Mouse (Mus musculus): Measurements from ENCODE around the gene Pde4a. TPM values are rescaled to one million over a fixed set of nuclear protein-coding genes. Genes with fewer than 3 reads are reported as not detected.

Gene Pde4a
- polyA plus RNA-seq, 1 experiment from 2014 or later, result 7.0 TPM

- H3K4me1 ChIP-seq (replicated peaks; ENCODE audit: control insufficient read depth, insufficient read depth, low read length), result peaks cover 10% of the 10 kb centered on the region; the same call in 1 of the 2 replicates
- no peaks in the 10 kb centered on the region for H3K9me3 ChIP-seq (ENCODE audit: control insufficient read depth, low read length)
- no peak overlapping the region for H3K27ac ChIP-seq (ENCODE audit: low read depth, low read length)
- peak; percentile 59 for DNase-seq (ENCODE audit: low spot score)
- under 1% methylated on average over 72 of the region's 72 CpGs for WGBS
- peak overlapping the region; percentile 54 for H3K4me2 ChIP-seq (ENCODE audit: low read depth, low read length, severe bottlenecking)
- ATAC-seq (replicated peaks; ENCODE audit: low FRiP score), result no peak
- H3K36me3 ChIP-seq (ENCODE audit: control insufficient read depth, insufficient read depth, low read length), result no peaks in the 10 kb centered on the region
- no peak overlapping the region; the same call in 1 of the 2 replicates for H3K9ac ChIP-seq (ENCODE audit: low read length)
- peak overlapping the region; percentile 25 for H3K4me3 ChIP-seq (ENCODE audit: low read depth, low read length)
- H3K27me3 ChIP-seq (ENCODE audit: control insufficient read depth, insufficient read depth, low read length), result peaks cover 70% of the 10 kb centered on the region
Observed at GRCm38 (mm10) chr9:21244428-21245112, 79.1 kb downstream of the Pde4a start.

- Histone ChIP-seq H3K27me3 (ENCODE audit: control insufficient read depth, insufficient read depth, low read length) (peaks cover 75% of the 10 kb centered on the region), H3K36me3 (ENCODE audit: control insufficient read depth, insufficient read depth, low read length) (no peaks in the 10 kb centered on the region), H3K4me3 (ENCODE audit: low read depth, low read length) (peak overlapping the region; percentile 25), H3K9me3 (ENCODE audit: control insufficient read depth, low read length) (no peaks in the 10 kb centered on the region), H3K4me2 (ENCODE audit: low read depth, low read length, severe bottlenecking) (peak overlapping the region; percentile 54), H3K27ac (ENCODE audit: low read depth, low read length) (no peak overlapping the region), H3K9ac (ENCODE audit: low read length) (no peak overlapping the region; the same call in 1 of the 2 replicates), H3K4me1 (replicated peaks; ENCODE audit: control insufficient read depth, insufficient read depth, low read length) (peaks cover 10% of the 10 kb centered on the region; the same call in 1 of the 2 replicates)
- DNase-seq (ENCODE audit: low spot score) (no peak), ATAC-seq (replicated peaks; ENCODE audit: low FRiP score) (no peak)
- WGBS, result 1% methylated on average over 16 of the region's 16 CpGs
Observed at GRCm38 (mm10) chr9:21245113-21245487, 79.6 kb downstream of the Pde4a start.

GRCm38 (mm10) chr9:21246342-21246741 is 80.8 kb downstream of the Pde4a start:
- Histone ChIP-seq H3K4me1 (replicated peaks; ENCODE audit: control insufficient read depth, insufficient read depth, low read length) (peaks cover 10% of the 10 kb centered on the region; the same call in 1 of the 2 replicates), H3K9me3 (ENCODE audit: control insufficient read depth, low read length) (no peaks in the 10 kb centered on the region), H3K27ac (ENCODE audit: low read depth, low read length) (no peak overlapping the region), H3K4me3 (ENCODE audit: low read depth, low read length) (no peak overlapping the region), H3K36me3 (ENCODE audit: control insufficient read depth, insufficient read depth, low read length) (no peaks in the 10 kb centered on the region), H3K4me2 (ENCODE audit: low read depth, low read length, severe bottlenecking) (no peak overlapping the region), H3K27me3 (ENCODE audit: control insufficient read depth, insufficient read depth, low read length) (peaks cover 82% of the 10 kb centered on the region), H3K9ac (ENCODE audit: low read length) (no peak overlapping the region)
- 55% methylated on average over 1 of the region's 1 CpGs for WGBS
- DNase-seq (ENCODE audit: low spot score) (no peak), ATAC-seq (replicated peaks; ENCODE audit: low FRiP score) (no peak)

GRCm38 (mm10) chr9:21248326-21248725 is 82.8 kb downstream of the Pde4a start, which contains the start of gene S1pr5:
Gene S1pr5, minus strand, starts transcription at chr9:21248443.
- H3K4me2 ChIP-seq (ENCODE audit: low read depth, low read length, severe bottlenecking), result no peak within 1 kb of the TSS
- no peaks in the 10 kb centered on the region for H3K36me3 ChIP-seq (ENCODE audit: control insufficient read depth, insufficient read depth, low read length)
- DNase-seq (ENCODE audit: low spot score) (no peak), ATAC-seq (replicated peaks; ENCODE audit: low FRiP score) (no peak)
- H3K9ac ChIP-seq (ENCODE audit: low read length), result no peak within 1 kb of the TSS
- peak within 1 kb of the TSS; percentile 2; the same call in 1 of the 2 replicates for H3K4me3 ChIP-seq (ENCODE audit: low read depth, low read length)
- H3K27me3 ChIP-seq (ENCODE audit: control insufficient read depth, insufficient read depth, low read length), result peaks cover 69% of the 10 kb centered on the region
- no peaks in the 10 kb centered on the region for H3K9me3 ChIP-seq (ENCODE audit: control insufficient read depth, low read length)
- peaks cover 10% of the 10 kb centered on the region; the same call in 1 of the 2 replicates for H3K4me1 ChIP-seq (replicated peaks; ENCODE audit: control insufficient read depth, insufficient read depth, low read length)
- H3K27ac ChIP-seq (ENCODE audit: low read depth, low read length), result no peak within 1 kb of the TSS
- WGBS, result under 1% methylated on average over 30 of the region's 30 CpGs

- Histone ChIP-seq H3K27me3 (ENCODE audit: control insufficient read depth, insufficient read depth, low read length) (peaks cover 53% of the 10 kb centered on the region), H3K4me2 (ENCODE audit: low read depth, low read length, severe bottlenecking) (no peak overlapping the region), H3K27ac (ENCODE audit: low read depth, low read length) (no peak overlapping the region), H3K9me3 (ENCODE audit: control insufficient read depth, low read length) (no peaks in the 10 kb centered on the region), H3K36me3 (ENCODE audit: control insufficient read depth, insufficient read depth, low read length) (no peaks in the 10 kb centered on the region), H3K4me3 (ENCODE audit: low read depth, low read length) (no peak overlapping the region), H3K4me1 (replicated peaks; ENCODE audit: control insufficient read depth, insufficient read depth, low read length) (peaks cover 2% of the 10 kb centered on the region; the same call in 1 of the 2 replicates), H3K9ac (ENCODE audit: low read length) (no peak overlapping the region)
- 37% methylated on average over 17 of the region's 17 CpGs for WGBS
- ATAC-seq (replicated peaks; ENCODE audit: low FRiP score), result no peak
- DNase-seq (ENCODE audit: low spot score), result no peak
Observed at GRCm38 (mm10) chr9:21249629-21250508, 84.4 kb downstream of the Pde4a start.

GRCm38 (mm10) chr9:21250509-21250908 is 85.0 kb downstream of the Pde4a start:
- H3K4me2 ChIP-seq (ENCODE audit: low read depth, low read length, severe bottlenecking), result no peak overlapping the region

GRCm38 (mm10) chr9:21251116-21251735 is 85.7 kb downstream of the Pde4a start:
- no peaks in the 10 kb centered on the region for H3K36me3 ChIP-seq (ENCODE audit: control insufficient read depth, insufficient read depth, low read length)
- H3K27me3 ChIP-seq (ENCODE audit: control insufficient read depth, insufficient read depth, low read length), result peaks cover 40% of the 10 kb centered on the region
- 74% methylated on average over 13 of the region's 13 CpGs for WGBS
- peaks cover 2% of the 10 kb centered on the region; the same call in 1 of the 2 replicates for H3K4me1 ChIP-seq (replicated peaks; ENCODE audit: control insufficient read depth, insufficient read depth, low read length)
- H3K27ac ChIP-seq (ENCODE audit: low read depth, low read length), result no peak overlapping the region
- H3K9ac ChIP-seq (ENCODE audit: low read length), result no peak overlapping the region
- no peak overlapping the region for H3K4me2 ChIP-seq (ENCODE audit: low read depth, low read length, severe bottlenecking)
- no peak overlapping the region for H3K4me3 ChIP-seq (ENCODE audit: low read depth, low read length)
- ATAC-seq (replicated peaks; ENCODE audit: low FRiP score) (no peak), DNase-seq (ENCODE audit: low spot score) (no peak)
- H3K9me3 ChIP-seq (ENCODE audit: control insufficient read depth, low read length), result no peaks in the 10 kb centered on the region

More at GRCm38 (mm10) chr9:21250509-21250908, 85.0 kb downstream of the Pde4a start:
- peaks cover 2% of the 10 kb centered on the region; the same call in 1 of the 2 replicates for H3K4me1 ChIP-seq (replicated peaks; ENCODE audit: control insufficient read depth, insufficient read depth, low read length)
- 77% methylated on average over 2 of the region's 2 CpGs for WGBS
- H3K9ac ChIP-seq (ENCODE audit: low read length), result no peak overlapping the region
- no peaks in the 10 kb centered on the region for H3K36me3 ChIP-seq (ENCODE audit: control insufficient read depth, insufficient read depth, low read length)
- no peak overlapping the region for H3K4me3 ChIP-seq (ENCODE audit: low read depth, low read length)
- no peak overlapping the region for H3K27ac ChIP-seq (ENCODE audit: low read depth, low read length)
- DNase-seq (ENCODE audit: low spot score) (no peak), ATAC-seq (replicated peaks; ENCODE audit: low FRiP score) (no peak)
- no peaks in the 10 kb centered on the region for H3K9me3 ChIP-seq (ENCODE audit: control insufficient read depth, low read length)
- H3K27me3 ChIP-seq (ENCODE audit: control insufficient read depth, insufficient read depth, low read length), result peaks cover 47% of the 10 kb centered on the region

GRCm38 (mm10) chr9:21254690-21255089 is 89.2 kb downstream of the Pde4a start:
- Histone ChIP-seq H3K27me3 (ENCODE audit: control insufficient read depth, insufficient read depth, low read length) (peaks cover 11% of the 10 kb centered on the region), H3K27ac (ENCODE audit: low read depth, low read length) (no peak overlapping the region), H3K4me3 (ENCODE audit: low read depth, low read length) (no peak overlapping the region), H3K36me3 (ENCODE audit: control insufficient read depth, insufficient read depth, low read length) (no peaks in the 10 kb centered on the region), H3K4me1 (replicated peaks; ENCODE audit: control insufficient read depth, insufficient read depth, low read length) (no peaks in the 10 kb centered on the region), H3K9me3 (ENCODE audit: control insufficient read depth, low read length) (no peaks in the 10 kb centered on the region), H3K9ac (ENCODE audit: low read length) (no peak overlapping the region), H3K4me2 (ENCODE audit: low read depth, low read length, severe bottlenecking) (no peak overlapping the region)
- ATAC-seq (replicated peaks; ENCODE audit: low FRiP score) (no peak), DNase-seq (ENCODE audit: low spot score) (no peak)

Data from forebrain, embryonic 11.5 days (tissue).